Mouse (Mus musculus): Measurements from ENCODE around the gene Nuak1. TPM values are rescaled to one million over a fixed set of nuclear protein-coding genes. Genes with fewer than 3 reads are reported as not detected.

Gene Nuak1
- polyA plus RNA-seq, 1 experiment from 2014 or later = 5.7 TPM

GRCm38 (mm10) chr10:84395885-84396659 lies 44.3 kb downstream of the Nuak1 start:
- 92% methylated on average over 8 of the region's 8 CpGs for whole genome bisulfite sequencing
- Histone ChIP-seq H3K27ac (ENCODE audit: low read depth, low read length) (no peak overlapping the region), H3K4me2 (replicated peaks; ENCODE audit: low read depth, low read length) (no peak overlapping the region), H3K36me3 (ENCODE audit: control insufficient read depth, insufficient read depth, low read length) (no peaks in the 10 kb centered on the region), H3K9ac (ENCODE audit: low read depth, low read length) (no peak overlapping the region), H3K4me3 (ENCODE audit: low read depth, low read length) (no peak overlapping the region), H3K4me1 (replicated peaks; ENCODE audit: control insufficient read depth, insufficient read depth, low read length) (0 out of 2 replicates have a peak, but pooled peaks cover 3% of the 10 kb centered on the region), H3K27me3 (ENCODE audit: control insufficient read depth, insufficient read depth, low read length) (no peaks in the 10 kb centered on the region), H3K9me3 (ENCODE audit: control insufficient read depth, low read length) (no peaks in the 10 kb centered on the region)
- no peak for ATAC-seq (ENCODE audit: low FRiP score)
- no peak for DNase-seq (ENCODE audit: low spot score)

- Histone ChIP-seq H3K27me3 (ENCODE audit: control insufficient read depth, insufficient read depth, low read length) (no peaks in the 10 kb centered on the region), H3K4me1 (replicated peaks; ENCODE audit: control insufficient read depth, insufficient read depth, low read length) (0 out of 2 replicates have a peak, but pooled peaks cover 3% of the 10 kb centered on the region), H3K9ac (ENCODE audit: low read depth, low read length) (no peak overlapping the region), H3K36me3 (ENCODE audit: control insufficient read depth, insufficient read depth, low read length) (no peaks in the 10 kb centered on the region), H3K4me3 (ENCODE audit: low read depth, low read length) (no peak overlapping the region), H3K9me3 (ENCODE audit: control insufficient read depth, low read length) (no peaks in the 10 kb centered on the region), H3K27ac (ENCODE audit: low read depth, low read length) (no peak overlapping the region), H3K4me2 (replicated peaks; ENCODE audit: low read depth, low read length) (no peak overlapping the region)
- DNase-seq (ENCODE audit: low spot score) = no peak
- ATAC-seq (ENCODE audit: low FRiP score) = no peak
- WGBS = 85% methylated on average over 5 of the region's 5 CpGs
These were observed 45.1 kb downstream of the Nuak1 start for GRCm38 (mm10) chr10:84395259-84395658.

- no peak overlapping the region for H3K9ac ChIP-seq (ENCODE audit: low read depth, low read length)
- no peaks in the 10 kb centered on the region for H3K9me3 ChIP-seq (ENCODE audit: control insufficient read depth, low read length)
- no peak overlapping the region for H3K4me2 ChIP-seq (replicated peaks; ENCODE audit: low read depth, low read length)
- no peak overlapping the region for H3K27ac ChIP-seq (ENCODE audit: low read depth, low read length)
- ATAC-seq (ENCODE audit: low FRiP score) = no peak
- H3K36me3 ChIP-seq (ENCODE audit: control insufficient read depth, insufficient read depth, low read length) = no peaks in the 10 kb centered on the region
- WGBS = 78% methylated on average over 12 of the region's 12 CpGs
- no peak overlapping the region for H3K4me3 ChIP-seq (ENCODE audit: low read depth, low read length)
- no peak for DNase-seq (ENCODE audit: low spot score)
- H3K4me1 ChIP-seq (replicated peaks; ENCODE audit: control insufficient read depth, insufficient read depth, low read length) = peaks cover 6% of the 10 kb centered on the region; the same call in 1 of the 2 replicates
- H3K27me3 ChIP-seq (ENCODE audit: control insufficient read depth, insufficient read depth, low read length) = no peaks in the 10 kb centered on the region
These were observed 46.5 kb downstream of the Nuak1 start for GRCm38 (mm10) chr10:84393881-84394280.

DNA sequence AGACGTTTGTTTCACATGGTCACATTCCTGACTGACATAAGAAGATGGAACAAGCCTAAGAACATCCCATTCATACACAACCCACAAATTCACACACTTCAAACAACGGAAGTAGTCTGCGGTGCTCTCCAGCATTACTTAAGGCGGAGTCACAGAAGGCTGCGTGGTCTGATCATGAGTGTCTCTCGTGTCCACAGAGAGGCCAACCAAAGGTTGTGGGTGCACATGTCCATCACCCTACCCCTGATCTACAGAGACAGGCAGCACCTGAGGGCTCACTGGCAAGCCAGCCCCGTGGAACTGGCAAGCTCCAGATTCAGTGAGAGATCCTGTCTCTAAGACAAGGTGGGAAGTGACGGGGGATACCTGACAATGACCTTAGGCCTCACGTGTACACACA lies 47.0 kb downstream of the Nuak1 start:
- Histone ChIP-seq H3K9ac (ENCODE audit: low read depth, low read length) (no peak overlapping the region), H3K4me3 (ENCODE audit: low read depth, low read length) (no peak overlapping the region), H3K9me3 (ENCODE audit: control insufficient read depth, low read length) (no peaks in the 10 kb centered on the region), H3K27ac (ENCODE audit: low read depth, low read length) (no peak overlapping the region), H3K4me1 (replicated peaks; ENCODE audit: control insufficient read depth, insufficient read depth, low read length) (peaks cover 6% of the 10 kb centered on the region), H3K4me2 (replicated peaks; ENCODE audit: low read depth, low read length) (no peak overlapping the region), H3K36me3 (ENCODE audit: control insufficient read depth, insufficient read depth, low read length) (no peaks in the 10 kb centered on the region), H3K27me3 (ENCODE audit: control insufficient read depth, insufficient read depth, low read length) (no peaks in the 10 kb centered on the region)
- DNase-seq (ENCODE audit: low spot score) (no peak), ATAC-seq (ENCODE audit: low FRiP score) (no peak)
- 83% methylated on average over 9 of the region's 9 CpGs for WGBS

- H3K9me3 ChIP-seq (ENCODE audit: control insufficient read depth, low read length) = no peaks in the 10 kb centered on the region
- H3K9ac ChIP-seq (ENCODE audit: low read depth, low read length) = no peak overlapping the region
- no peak overlapping the region for H3K4me2 ChIP-seq (replicated peaks; ENCODE audit: low read depth, low read length)
- H3K4me3 ChIP-seq (ENCODE audit: low read depth, low read length) = no peak overlapping the region
- 48% methylated on average over 3 of the region's 3 CpGs for WGBS
- no peaks in the 10 kb centered on the region for H3K36me3 ChIP-seq (ENCODE audit: control insufficient read depth, insufficient read depth, low read length)
- ATAC-seq (ENCODE audit: low FRiP score) (0 out of 2 replicates have a peak, but pooled peaks have one; percentile 1), DNase-seq (ENCODE audit: low spot score) (no peak)
- no peaks in the 10 kb centered on the region for H3K27me3 ChIP-seq (ENCODE audit: control insufficient read depth, insufficient read depth, low read length)
- peaks cover 10% of the 10 kb centered on the region for H3K4me1 ChIP-seq (replicated peaks; ENCODE audit: control insufficient read depth, insufficient read depth, low read length)
- peak overlapping the region; percentile 66 for H3K27ac ChIP-seq (ENCODE audit: low read depth, low read length)
These were observed 47.7 kb downstream of the Nuak1 start for GRCm38 (mm10) chr10:84392723-84393081.

GRCm38 (mm10) chr10:84392027-84392722 lies 48.2 kb downstream of the Nuak1 start:
- H3K4me2 ChIP-seq (replicated peaks; ENCODE audit: low read depth, low read length) = no peak overlapping the region
- H3K27ac ChIP-seq (ENCODE audit: low read depth, low read length) = peak overlapping the region; percentile 66
- no peaks in the 10 kb centered on the region for H3K27me3 ChIP-seq (ENCODE audit: control insufficient read depth, insufficient read depth, low read length)
- DNase-seq (ENCODE audit: low spot score) (peak; percentile 63), ATAC-seq (ENCODE audit: low FRiP score) (peak; percentile 23; the same call in 1 of the 2 replicates)
- no peaks in the 10 kb centered on the region for H3K36me3 ChIP-seq (ENCODE audit: control insufficient read depth, insufficient read depth, low read length)
- H3K4me1 ChIP-seq (replicated peaks; ENCODE audit: control insufficient read depth, insufficient read depth, low read length) = peaks cover 13% of the 10 kb centered on the region
- no peak overlapping the region for H3K9ac ChIP-seq (ENCODE audit: low read depth, low read length)
- WGBS = 21% methylated on average over 14 of the region's 14 CpGs
- H3K9me3 ChIP-seq (ENCODE audit: control insufficient read depth, low read length) = no peaks in the 10 kb centered on the region
- no peak overlapping the region for H3K4me3 ChIP-seq (ENCODE audit: low read depth, low read length)

DNA sequence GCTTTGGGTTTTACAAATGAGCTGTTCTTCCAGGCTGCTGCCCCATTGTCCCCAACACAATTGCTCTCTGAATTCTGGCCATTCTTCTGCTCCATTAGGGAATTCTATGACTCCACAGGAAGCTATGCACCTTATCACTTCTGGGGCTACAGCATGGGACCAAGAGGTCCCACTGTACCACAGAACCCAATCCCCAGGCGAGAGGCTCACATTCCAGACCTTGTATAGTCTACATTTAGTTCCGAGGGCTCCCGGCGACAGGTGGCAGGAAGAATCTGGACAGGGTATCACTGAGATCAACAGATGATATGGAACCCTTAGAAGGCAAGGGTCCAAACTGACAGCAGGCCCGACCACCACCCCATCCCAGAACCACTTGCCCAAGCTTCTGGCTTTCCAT lies 50.7 kb downstream of the Nuak1 start:
- Histone ChIP-seq H3K36me3 (ENCODE audit: control insufficient read depth, insufficient read depth, low read length) (no peaks in the 10 kb centered on the region), H3K9ac (ENCODE audit: low read depth, low read length) (no peak overlapping the region), H3K4me3 (ENCODE audit: low read depth, low read length) (no peak overlapping the region), H3K9me3 (ENCODE audit: control insufficient read depth, low read length) (no peaks in the 10 kb centered on the region), H3K27ac (ENCODE audit: low read depth, low read length) (no peak overlapping the region), H3K4me1 (replicated peaks; ENCODE audit: control insufficient read depth, insufficient read depth, low read length) (peaks cover 18% of the 10 kb centered on the region), H3K27me3 (ENCODE audit: control insufficient read depth, insufficient read depth, low read length) (no peaks in the 10 kb centered on the region), H3K4me2 (replicated peaks; ENCODE audit: low read depth, low read length) (no peak overlapping the region)
- DNase-seq (ENCODE audit: low spot score) (no peak), ATAC-seq (ENCODE audit: low FRiP score) (no peak)
- WGBS = 64% methylated on average over 5 of the region's 5 CpGs

GRCm38 (mm10) chr10:84388357-84389141 lies 51.8 kb downstream of the Nuak1 start:
- Histone ChIP-seq H3K27me3 (ENCODE audit: control insufficient read depth, insufficient read depth, low read length) (no peaks in the 10 kb centered on the region), H3K4me3 (ENCODE audit: low read depth, low read length) (no peak overlapping the region), H3K9ac (ENCODE audit: low read depth, low read length) (no peak overlapping the region), H3K36me3 (ENCODE audit: control insufficient read depth, insufficient read depth, low read length) (no peaks in the 10 kb centered on the region), H3K4me2 (replicated peaks; ENCODE audit: low read depth, low read length) (no peak overlapping the region), H3K4me1 (replicated peaks; ENCODE audit: control insufficient read depth, insufficient read depth, low read length) (peaks cover 20% of the 10 kb centered on the region), H3K27ac (ENCODE audit: low read depth, low read length) (peak overlapping the region; percentile 37), H3K9me3 (ENCODE audit: control insufficient read depth, low read length) (no peaks in the 10 kb centered on the region)
- 39% methylated on average over 22 of the region's 22 CpGs for WGBS
- DNase-seq (ENCODE audit: low spot score) (no peak), ATAC-seq (ENCODE audit: low FRiP score) (no peak)

All from hindbrain, embryonic 11.5 days (tissue).